Mouse (Mus musculus) c-Kit-positive CD71-positive TER-119-negative erythroid progenitor cells, embryonic 14.5 days (primary cell): ENCODE data around the gene Ccnd3.

Experiments
- DNase-seq: peaks from one replicate; pipeline ENCODE4 v3.0.0-alpha.2; 2013; ENCODE audit warnings: low read depth

Ccnd3 gene

GRCm38 (mm10) chr17:47504941-47505346 is at the start of gene Ccnd3:
Ccnd3 (plus strand) TSS chr17:47505051.
- no peak for DNase-seq

DNA sequence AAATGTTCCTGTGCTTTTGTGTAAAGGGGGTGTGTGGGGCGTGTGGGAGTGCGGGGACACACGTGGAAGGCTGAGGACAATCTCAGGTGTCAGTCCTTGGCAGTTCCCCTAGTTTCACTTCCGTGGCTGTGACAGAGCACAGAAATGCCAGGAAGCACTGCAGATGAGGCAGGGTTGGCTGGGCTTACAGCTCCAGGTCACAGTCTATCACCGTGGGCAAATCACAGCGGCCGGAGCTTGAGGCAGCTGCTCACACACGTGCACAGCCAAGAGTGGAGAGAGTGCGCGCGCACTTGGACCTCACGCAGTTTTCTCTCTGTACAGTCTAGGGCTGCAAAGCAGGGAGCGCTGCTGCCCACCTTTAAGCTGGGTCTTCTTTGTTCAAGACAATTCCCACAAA is 46.5 kb upstream of the Ccnd3 start:
- DNase-seq: no peak

- no peak for DNase-seq
Measured at GRCm38 (mm10) chr17:47458936-47459335, 45.9 kb upstream of the Ccnd3 start.

- DNase-seq: no peak
Measured at GRCm38 (mm10) chr17:47459341-47459919, 45.4 kb upstream of the Ccnd3 start.

GRCm38 (mm10) chr17:47461688-47462087 is 43.2 kb upstream of the Ccnd3 start:
- no peak for DNase-seq

- no peak for DNase-seq
Measured at GRCm38 (mm10) chr17:47462209-47462608, 42.6 kb upstream of the Ccnd3 start.

DNA sequence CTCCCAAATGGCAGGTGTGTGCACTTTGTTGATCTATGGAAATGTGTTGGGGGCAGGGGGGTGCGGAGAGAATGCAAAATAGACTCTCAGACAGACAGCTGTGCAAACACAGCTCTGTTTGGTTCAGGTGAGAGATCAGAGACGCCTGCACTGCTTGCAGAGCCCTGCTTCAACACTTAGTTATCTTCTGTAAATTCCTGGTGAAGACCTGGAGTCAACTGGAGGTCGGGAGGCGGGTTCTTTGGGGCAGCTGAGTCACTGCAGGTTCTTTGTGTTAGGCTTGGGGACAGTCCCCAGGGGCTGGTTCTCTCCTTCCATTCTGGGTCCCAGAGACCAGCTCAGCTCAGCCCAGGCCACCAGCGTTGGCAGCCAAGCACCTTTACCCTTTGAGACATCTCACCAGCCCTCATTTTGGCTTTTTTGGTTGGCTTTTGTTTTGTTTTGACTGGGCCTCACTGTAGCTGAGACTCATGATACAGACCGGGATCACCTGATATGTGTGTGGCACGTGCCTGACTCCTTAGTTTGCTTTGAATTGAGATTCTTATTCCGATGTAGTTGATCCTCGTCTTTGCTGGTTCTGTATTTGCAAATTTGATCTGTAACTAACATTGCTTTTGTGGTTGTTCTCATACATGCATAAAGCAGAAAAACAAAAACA is 42.0 kb upstream of the Ccnd3 start:
- DNase-seq: no peak

GRCm38 (mm10) chr17:47464248-47464965 is 40.4 kb upstream of the Ccnd3 start:
- no peak for DNase-seq

DNA sequence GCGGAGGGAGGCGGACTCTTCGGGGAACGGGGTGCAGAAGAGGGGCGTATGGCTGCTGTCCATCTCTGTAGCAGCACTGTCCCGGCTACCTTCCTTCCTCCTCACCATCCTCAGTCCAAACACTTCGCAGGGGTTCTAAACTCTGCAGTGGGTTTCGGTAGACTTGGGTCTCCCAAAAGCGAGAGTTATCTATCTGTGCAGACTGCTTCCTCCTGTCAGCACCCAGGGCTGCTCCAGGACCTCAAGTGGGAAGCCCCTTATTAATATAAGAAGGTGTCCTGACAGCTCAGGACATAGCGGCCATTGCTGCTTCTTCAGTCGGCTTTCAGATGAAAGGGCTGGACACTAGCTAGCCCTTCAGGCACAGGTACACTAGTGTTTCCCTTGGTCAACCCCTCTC is 39.8 kb upstream of the Ccnd3 start:
- DNase-seq: no peak

GRCm38 (mm10) chr17:47466284-47466683 is 38.6 kb upstream of the Ccnd3 start:
- no peak for DNase-seq

DNA sequence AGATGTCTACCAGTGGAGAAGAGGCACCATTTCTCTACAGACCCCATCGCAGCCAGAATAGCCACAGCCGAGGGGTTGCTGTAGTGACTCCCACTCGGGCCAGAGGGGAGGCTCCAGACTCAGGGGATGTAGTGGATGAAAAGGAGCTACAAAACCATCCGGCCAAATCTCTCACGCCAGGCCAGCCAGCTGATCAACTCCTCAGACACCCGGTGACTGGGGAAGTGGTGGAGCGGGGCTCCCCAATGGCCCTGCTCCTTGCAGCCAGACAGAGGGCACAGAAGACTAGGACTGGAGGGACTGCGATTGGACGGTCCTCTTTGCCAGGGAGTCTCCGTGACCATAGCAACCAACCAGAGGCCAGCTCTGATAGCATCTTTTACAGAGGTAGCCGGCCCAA is 37.2 kb upstream of the Ccnd3 start:
- no peak for DNase-seq

DNA sequence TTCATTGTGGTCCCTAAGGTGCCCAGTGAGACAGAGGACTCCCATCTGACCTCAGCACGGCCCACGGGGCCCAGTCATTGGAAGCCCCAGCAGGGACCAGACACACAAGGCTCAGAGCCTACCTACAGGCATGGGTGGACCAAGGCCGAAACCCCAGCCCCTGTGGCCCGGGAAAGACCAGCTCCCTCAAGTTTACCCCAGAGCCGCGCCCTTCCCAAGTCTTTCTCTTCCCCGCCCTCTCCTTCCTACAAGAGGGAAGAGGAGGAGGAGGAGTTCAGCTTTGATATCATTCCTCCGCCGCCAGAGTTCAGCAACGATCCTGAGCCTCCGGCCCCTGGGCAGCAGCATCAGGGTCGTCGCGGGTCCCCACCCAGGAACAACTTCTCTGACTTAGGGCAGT is 36.8 kb upstream of the Ccnd3 start:
- no peak for DNase-seq

DNA sequence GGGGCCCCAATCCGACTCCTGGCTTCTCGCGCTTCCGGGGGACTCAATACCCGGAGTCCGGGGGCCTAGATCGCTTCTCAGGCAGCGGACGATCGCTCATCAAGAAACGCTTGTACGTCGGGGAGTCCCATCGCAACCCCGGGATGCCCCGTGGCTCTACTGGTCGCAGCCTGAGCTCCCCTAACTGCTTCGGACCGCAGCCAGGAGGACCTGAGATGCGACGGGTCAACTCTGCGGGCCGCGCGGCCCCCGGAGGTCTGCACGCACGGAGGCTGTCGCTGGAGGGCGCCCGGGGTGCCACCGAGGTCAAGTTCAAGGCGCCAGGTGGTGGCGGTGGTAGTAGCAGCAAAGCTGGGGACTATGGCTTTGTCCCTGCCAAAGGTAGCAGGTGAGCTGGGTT is 36.4 kb upstream of the Ccnd3 start:
- no peak for DNase-seq

DNA sequence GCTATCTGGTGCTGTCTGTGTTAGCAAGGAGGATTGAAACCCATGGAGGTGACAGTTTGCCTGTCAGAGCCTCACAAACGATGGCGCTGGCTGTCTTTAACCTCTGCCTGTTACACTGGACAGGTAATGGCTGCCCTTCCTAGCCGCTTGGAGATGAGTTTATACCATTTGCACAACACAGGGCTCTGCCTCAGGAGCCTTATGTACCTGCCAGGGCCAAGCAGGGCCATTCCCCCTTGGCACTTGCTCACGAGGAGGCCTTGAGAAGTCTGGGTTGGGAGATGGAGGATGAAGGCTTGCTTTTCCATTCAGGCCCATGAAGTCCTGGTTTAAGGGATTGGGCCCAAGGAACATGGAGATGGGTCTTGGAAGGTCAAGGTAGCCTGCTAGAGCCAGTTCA is 35.2 kb upstream of the Ccnd3 start:
- no peak for DNase-seq

DNA sequence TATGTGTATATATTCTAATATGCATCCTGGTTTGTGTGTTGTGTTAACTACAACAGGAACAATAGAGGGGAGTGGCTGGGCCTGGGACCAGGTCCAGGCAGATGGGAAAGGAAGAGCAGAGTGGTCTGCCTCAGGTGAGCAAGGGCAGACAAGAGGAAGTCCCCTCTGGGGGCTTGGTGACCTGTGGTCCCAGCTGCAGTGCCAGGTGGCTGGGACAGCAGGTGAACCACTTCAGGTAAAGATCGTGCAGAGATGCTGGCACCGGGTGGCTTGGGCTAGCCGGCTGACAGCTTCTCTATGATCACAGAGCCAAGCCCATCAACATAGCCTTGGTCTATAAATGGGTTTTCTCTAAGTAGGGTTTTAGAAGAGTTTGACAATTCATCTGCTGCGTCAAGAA is 34.7 kb upstream of the Ccnd3 start:
- DNase-seq: no peak

- DNase-seq: no peak
Measured at GRCm38 (mm10) chr17:47470686-47471085, 34.2 kb upstream of the Ccnd3 start.

- no peak for DNase-seq
Measured at GRCm38 (mm10) chr17:47472435-47473350, 32.2 kb upstream of the Ccnd3 start.

GRCm38 (mm10) chr17:47473434-47473974 is 31.3 kb upstream of the Ccnd3 start:
- DNase-seq: peak; percentile 35

- no peak for DNase-seq
Measured at GRCm38 (mm10) chr17:47474250-47474649, 30.6 kb upstream of the Ccnd3 start.

GRCm38 (mm10) chr17:47475181-47475580 is 29.7 kb upstream of the Ccnd3 start:
- no peak for DNase-seq

- DNase-seq: peak; percentile 40
Measured at GRCm38 (mm10) chr17:47475714-47476113, 29.1 kb upstream of the Ccnd3 start.

- no peak for DNase-seq
Measured at GRCm38 (mm10) chr17:47479887-47480286, 25.0 kb upstream of the Ccnd3 start.
